Mouse (Mus musculus): ENCODE data around the gene Pex11b.

GRCm38 (mm10) chr3:96690298-96690697 lies 55.1 kb downstream of the Pex11b start:
- TF ChIP-seq POLR2A (IDR thresholded peaks at IDR 0.05; ENCODE audit: low read depth, low read length), result no peak
- TF ChIP-seq CTCF (conservative IDR thresholded peaks at IDR 0.05; ENCODE audit: insufficient read depth, insufficient read length, low read depth, low read length), result peak; percentile 40

All from kidney, adult 2 months (tissue).